Mouse (Mus musculus) small intestine, adult 2 months (tissue): ENCODE results near the gene C77080. TPM values are rescaled to one million over a fixed set of nuclear protein-coding genes. Genes with fewer than 3 reads are reported as not detected.

Source experiments
- H3K27ac ChIP-seq: fragments of 200-500 bp; 2 replicates; pipeline ENCODE4 v1.5.1; 2012; ENCODE audit warnings: low read depth, low read length, control low read depth, inconsistent platforms; ENCODE audit not compliant: insufficient read depth
- H3K27me3 ChIP-seq: fragments of 200-500 bp; 2 replicates; pipeline ENCODE4 v1.6.1; 2012; ENCODE audit warnings: mild to moderate bottlenecking, moderate library complexity, low read length, inconsistent platforms; ENCODE audit not compliant: control insufficient read depth, insufficient read depth
- H3K36me3 ChIP-seq: fragments of 200-500 bp; 2 replicates; pipeline ENCODE4 v1.6.1; 2012; ENCODE audit warnings: mild to moderate bottlenecking, low read length, control low read depth, inconsistent platforms; ENCODE audit not compliant: control insufficient read depth, insufficient read depth
- H3K4me1 ChIP-seq: fragments of 200-500 bp; 2 replicates; pipeline ENCODE4 v1.6.1; 2012; ENCODE audit warnings: low read length, inconsistent platforms, mixed read lengths; ENCODE audit not compliant: control insufficient read depth, insufficient read depth, insufficient read length
- H3K4me3 ChIP-seq: fragments of 200-500 bp; 2 replicates; pipeline ENCODE4 v1.5.1; 2012; ENCODE audit warnings: low read depth, mild to moderate bottlenecking, control low read depth, inconsistent platforms, low read length, moderate library complexity
- CTCF ChIP-seq: fragments of 200-500 bp; IDR thresholded peaks from 2 replicates; pipeline ENCODE4 v1.5.1; 2012; ENCODE audit warnings: low read depth, mild to moderate bottlenecking, control low read depth, inconsistent platforms, low read length, moderate library complexity, mixed read lengths; ENCODE audit not compliant: insufficient replicate concordance, insufficient read length; ENCODE audit errors: extremely low read depth
- POLR2A ChIP-seq: fragments of 200-500 bp; IDR thresholded peaks from 2 replicates; pipeline ENCODE4 v1.6.1; 2012; ENCODE audit warnings: low read depth, mild to moderate bottlenecking, control low read depth, inconsistent platforms, low read length, moderate library complexity
- WGBS: fragments of 180-500 bp; shearing (Covaris S2); methylation state at CpG from one replicate; pipeline ENCODE4 v1.1.7; 2018; 5-methylcytosine and 5-hydroxymethylcytosine counted together
- polyA plus RNA-seq: library from polyadenylated mRNA; depleted of rRNA; stranded (reverse); fragments of >200 nt; gene quantifications from 2 replicates; pipeline ENCODE4 v1.2.3, GENCODE M21; 2012

Gene C77080
- polyA plus RNA-seq, 1 experiment = 267 TPM

DNA sequence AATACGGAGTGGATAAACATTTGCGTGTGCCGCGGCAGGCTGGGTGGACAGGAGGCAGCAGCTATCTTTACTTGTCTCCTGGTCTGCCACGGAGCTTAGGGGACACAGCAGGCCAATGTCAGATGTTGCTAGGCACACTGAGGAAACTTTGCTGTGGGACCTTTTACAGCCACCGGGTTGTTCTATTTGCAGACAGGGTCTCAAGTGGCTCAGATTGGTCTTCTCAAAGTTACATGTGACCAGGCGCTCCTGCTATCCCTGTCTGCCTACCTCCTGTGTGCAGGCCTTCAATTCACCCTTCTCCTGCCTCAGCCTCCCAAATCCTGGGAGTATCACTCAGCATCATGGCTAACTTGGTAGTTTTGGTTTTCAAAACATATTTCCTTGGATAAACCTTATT lies 34.9 kb upstream of the C77080 start:
- Histone ChIP-seq H3K27ac (no peak overlapping the region), H3K36me3 (no peaks in the 10 kb centered on the region), H3K27me3 (no peaks in the 10 kb centered on the region), H3K4me3 (no peak overlapping the region), H3K4me1 (no peaks in the 10 kb centered on the region)
- TF ChIP-seq POLR2A (no peak), CTCF (no peak)
- WGBS = 77% methylated on average over 7 of the region's 7 CpGs

GRCm38 (mm10) chr4:129295188-129295587 lies 34.0 kb upstream of the C77080 start:
- H3K4me1 ChIP-seq = no peaks in the 10 kb centered on the region
- no peaks in the 10 kb centered on the region for H3K27me3 ChIP-seq
- H3K36me3 ChIP-seq = no peaks in the 10 kb centered on the region
- H3K4me3 ChIP-seq = no peak overlapping the region
- no peak overlapping the region for H3K27ac ChIP-seq
- TF ChIP-seq CTCF = no peak
- TF ChIP-seq POLR2A = no peak
- WGBS = 20% methylated on average over 2 of the region's 2 CpGs

DNA sequence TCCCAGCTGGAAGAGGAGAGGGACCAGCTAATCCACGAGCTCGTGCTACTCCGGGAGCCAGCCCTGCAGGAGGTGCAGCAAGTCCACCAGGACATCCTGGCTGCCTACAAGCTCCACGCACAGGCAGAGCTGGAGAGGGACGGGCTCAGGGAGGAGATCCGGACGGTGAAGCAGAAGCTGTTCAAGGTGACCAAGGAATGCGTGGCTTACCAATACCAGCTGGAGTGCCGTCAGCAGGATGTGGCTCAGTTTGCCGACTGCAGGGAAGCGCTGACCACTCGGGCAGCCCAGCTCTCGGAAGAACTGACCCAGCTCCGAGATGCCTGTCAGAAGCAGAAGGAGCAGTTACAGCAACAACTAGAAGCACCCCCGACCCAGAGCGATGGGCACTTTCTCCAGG lies 32.5 kb upstream of the C77080 start:
- TF ChIP-seq POLR2A (no peak), CTCF (no peak)
- H3K27ac ChIP-seq = no peak overlapping the region
- no peaks in the 10 kb centered on the region for H3K27me3 ChIP-seq
- no peaks in the 10 kb centered on the region for H3K36me3 ChIP-seq
- no peaks in the 10 kb centered on the region for H3K4me1 ChIP-seq
- no peak overlapping the region for H3K4me3 ChIP-seq
- 68% methylated on average over 16 of the region's 16 CpGs for WGBS

DNA sequence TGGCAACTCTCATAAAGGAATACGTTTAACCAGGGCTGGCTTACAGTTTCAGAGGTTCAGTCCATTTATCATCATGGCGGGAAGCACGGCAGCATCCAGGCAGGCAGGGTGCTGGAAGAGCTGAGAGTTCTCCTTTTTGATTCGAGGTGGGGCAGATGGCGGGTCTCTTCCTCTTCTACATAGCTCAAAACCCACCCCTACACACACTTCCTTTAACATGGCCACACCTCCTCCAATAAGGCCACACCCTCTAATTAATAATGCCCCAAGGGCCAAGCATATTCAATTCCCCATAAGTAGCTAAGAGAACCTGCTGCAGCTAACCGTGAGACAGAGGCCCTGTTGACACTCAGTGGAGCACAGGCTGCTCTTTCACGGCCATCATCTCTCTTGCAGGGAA lies 31.6 kb upstream of the C77080 start:
- no peaks in the 10 kb centered on the region for H3K4me1 ChIP-seq
- H3K36me3 ChIP-seq = no peaks in the 10 kb centered on the region
- H3K27me3 ChIP-seq = no peaks in the 10 kb centered on the region
- no peak overlapping the region for H3K27ac ChIP-seq
- 86% methylated on average over 7 of the region's 7 CpGs for WGBS
- no peak overlapping the region for H3K4me3 ChIP-seq
- TF ChIP-seq POLR2A = no peak
- no peak for TF ChIP-seq CTCF

DNA sequence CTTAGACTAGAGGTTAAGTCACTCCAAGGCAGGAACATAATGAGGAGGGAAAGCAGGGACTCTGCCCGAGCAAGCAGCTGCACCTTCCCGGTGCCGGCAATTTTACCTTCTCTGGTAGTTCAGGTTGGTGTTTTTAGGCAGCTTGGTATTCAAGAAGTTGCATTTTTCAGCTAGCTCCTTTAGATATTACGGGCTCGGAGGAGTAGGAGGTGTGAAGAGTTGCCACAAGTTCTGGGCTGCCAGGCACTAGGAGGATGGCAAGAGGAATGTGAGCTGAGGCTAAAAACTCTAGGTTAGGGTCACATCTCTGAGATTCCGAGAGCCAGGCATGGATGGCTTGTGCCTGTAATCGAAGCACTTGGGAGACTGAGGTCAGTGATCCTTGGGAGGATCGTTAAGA lies 28.5 kb upstream of the C77080 start:
- Histone ChIP-seq H3K36me3 (no peaks in the 10 kb centered on the region), H3K27me3 (peaks cover 11% of the 10 kb centered on the region), H3K27ac (no peak overlapping the region), H3K4me1 (peaks cover 6% of the 10 kb centered on the region), H3K4me3 (no peak overlapping the region)
- WGBS = 91% methylated on average over 8 of the region's 8 CpGs
- TF ChIP-seq CTCF (no peak), POLR2A (no peak)

DNA sequence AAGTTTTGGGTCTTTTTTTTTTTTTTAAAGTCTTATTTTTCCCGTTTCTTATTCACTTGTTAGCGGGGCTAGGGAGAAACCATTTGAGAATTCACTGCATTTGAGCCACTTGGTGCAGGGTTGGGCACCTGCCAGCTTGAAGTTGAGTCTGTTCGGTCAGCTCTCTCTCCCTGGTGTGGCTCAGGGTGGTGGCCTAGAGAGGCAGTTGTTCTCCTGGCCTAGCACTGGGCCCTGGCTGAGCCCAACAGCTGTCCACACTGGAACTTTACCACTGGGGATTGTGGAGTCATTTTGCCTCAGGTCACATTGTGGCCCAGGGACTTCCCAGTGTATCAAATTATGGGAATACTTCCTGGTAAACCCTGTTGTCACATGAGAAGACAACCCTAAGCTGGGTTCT lies 26.9 kb upstream of the C77080 start:
- Histone ChIP-seq H3K4me3 (no peak overlapping the region), H3K27ac (no peak overlapping the region), H3K27me3 (peaks cover 11% of the 10 kb centered on the region), H3K36me3 (no peaks in the 10 kb centered on the region), H3K4me1 (peaks cover 6% of the 10 kb centered on the region)
- 50% methylated on average over 3 of the region's 3 CpGs for WGBS
- TF ChIP-seq CTCF = no peak
- TF ChIP-seq POLR2A = no peak

GRCm38 (mm10) chr4:129287472-129287981 lies 26.3 kb upstream of the C77080 start, which contains the start of gene Sync:
Sync (plus strand) TSS chr4:129287617.
- Histone ChIP-seq H3K4me3 (peak within 1 kb of the TSS; percentile 63), H3K4me1 (peaks cover 6% of the 10 kb centered on the region), H3K27me3 (peaks cover 11% of the 10 kb centered on the region), H3K27ac (no peak within 1 kb of the TSS), H3K36me3 (no peaks in the 10 kb centered on the region)
- TF ChIP-seq CTCF = no peak
- no peak for TF ChIP-seq POLR2A
- 2% methylated on average over 46 of the region's 53 CpGs for WGBS
